Mouse (Mus musculus): Measurements from ENCODE around the gene Uhrf1.

Gene Uhrf1

GRCm38 (mm10) chr17:56275842-56276480, 27.2 kb upstream of the Uhrf1 start:
- DNase-seq (ENCODE audit: low read depth) = peak; percentile 46

DNA sequence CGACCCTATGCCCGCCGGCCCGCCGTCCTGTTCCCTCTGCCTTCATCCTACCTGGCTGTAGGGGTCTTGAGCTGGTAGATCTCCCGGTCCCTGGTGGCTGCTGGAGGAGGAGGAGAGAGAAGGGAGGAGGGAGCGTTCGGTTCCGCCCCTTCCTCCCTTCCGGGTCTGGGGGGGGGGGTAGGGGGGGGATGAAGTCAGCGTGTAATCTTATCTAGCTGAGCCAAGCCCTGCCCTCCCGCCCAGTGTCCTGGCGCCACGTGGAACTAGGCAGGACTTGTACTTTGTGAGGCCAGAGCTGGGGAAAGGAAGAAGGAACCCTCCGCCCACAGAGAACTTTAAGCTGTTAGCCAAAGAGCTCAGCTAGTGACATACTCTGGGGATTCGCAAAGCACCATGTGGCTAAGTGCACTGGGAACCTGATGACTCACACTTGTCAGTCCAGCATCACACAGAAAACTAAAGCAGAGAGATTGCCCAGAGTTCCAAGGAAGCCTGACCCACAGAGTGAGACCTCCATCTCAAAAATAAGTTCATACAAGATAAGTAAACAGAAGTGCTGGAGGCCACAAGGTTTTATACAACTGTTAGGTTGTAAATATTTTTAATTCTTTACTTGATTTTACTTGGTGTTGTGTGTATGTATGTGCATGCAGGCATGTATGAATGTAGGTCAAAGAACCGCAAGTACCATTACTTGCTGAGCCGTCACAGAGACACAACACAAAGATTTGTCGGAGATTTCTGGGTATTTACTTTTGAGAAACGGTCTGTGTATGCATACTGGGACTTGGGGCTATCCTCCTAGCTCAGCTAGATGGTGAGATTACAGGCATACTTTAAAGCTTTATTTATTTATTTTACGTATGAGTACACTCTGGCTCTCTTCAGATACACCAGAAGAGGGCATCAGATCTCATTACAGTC, 26.2 kb upstream of the Uhrf1 start, which contains the start of gene Ticam1:
Ticam1 (minus strand) TSS at position 144 of the 924 bp plus-strand sequence.
- DNase-seq (ENCODE audit: low read depth) = peak; percentile 100

DNA sequence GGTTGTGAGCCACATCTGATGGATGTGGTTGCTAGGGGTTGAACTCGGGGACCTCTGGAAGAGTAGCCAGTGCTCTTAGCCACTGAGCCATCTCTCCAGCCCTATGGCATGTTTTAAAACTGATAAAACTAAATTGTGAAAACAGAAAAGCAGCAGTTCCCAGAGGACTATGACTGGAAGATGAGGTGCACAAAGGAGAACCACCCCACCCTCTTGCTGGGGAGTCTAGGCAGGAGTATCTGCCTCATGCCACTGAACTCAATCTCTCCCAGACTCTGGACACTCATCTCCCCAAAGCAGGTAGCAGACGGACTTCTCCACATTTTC, 25.6 kb upstream of the Uhrf1 start:
- no peak for DNase-seq (ENCODE audit: low read depth)

DNA sequence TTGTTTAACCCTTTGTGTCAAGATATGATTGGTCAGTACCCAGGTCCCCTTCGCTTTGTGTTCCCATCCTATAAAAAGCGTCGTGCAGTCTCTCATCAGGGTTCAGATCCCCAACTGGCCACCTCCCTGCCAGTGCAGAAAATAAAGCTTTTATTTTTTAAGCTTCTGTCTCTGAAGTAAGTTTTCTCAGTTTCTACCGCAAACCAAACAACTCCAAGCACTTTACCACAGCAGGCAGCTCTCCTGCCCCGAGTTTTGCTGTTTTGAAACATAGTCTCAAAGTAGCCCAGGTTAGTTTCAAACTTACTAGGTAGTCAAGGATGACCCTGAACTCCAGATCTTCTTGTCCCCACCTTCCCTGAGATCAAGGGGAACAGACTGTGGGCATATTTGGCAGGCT, 24.8 kb upstream of the Uhrf1 start:
- DNase-seq (ENCODE audit: low read depth) = no peak

DNA sequence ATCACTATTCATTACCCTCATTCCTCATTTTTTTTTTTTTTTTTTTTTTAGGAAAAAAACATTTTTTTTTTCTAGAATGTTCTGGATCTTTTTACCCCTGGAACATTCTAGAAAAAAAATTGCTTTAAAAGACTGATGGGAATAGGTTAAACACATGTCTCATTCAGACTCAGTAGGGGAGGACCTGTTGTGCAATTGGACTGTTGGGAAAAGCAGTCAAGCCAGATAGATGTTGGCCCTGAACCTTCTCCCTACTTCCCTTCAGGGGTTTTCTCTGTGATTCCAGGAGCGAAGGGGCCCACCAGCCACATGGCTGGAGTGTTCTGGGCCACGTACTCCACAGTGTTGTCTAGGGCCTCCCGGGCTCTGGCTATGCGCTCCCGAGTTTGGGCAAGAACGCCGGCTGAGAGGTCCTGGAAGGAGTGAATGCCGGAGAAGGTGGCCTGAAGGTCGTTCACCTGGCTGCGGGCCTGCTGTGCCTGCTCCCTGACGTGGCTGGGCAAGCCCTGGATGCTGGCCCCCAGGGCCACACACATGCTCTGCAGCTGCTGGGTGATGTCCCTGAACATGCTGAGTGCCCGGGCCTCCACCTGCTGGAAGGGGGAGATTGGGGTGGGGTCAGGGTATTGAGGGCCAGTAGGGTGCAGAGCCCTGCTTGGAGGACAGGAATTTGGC, 23.5 kb upstream of the Uhrf1 start:
- no peak for DNase-seq (ENCODE audit: low read depth)

GRCm38 (mm10) chr17:56281193-56281592, 21.9 kb upstream of the Uhrf1 start:
- no peak for DNase-seq (ENCODE audit: low read depth)

DNA sequence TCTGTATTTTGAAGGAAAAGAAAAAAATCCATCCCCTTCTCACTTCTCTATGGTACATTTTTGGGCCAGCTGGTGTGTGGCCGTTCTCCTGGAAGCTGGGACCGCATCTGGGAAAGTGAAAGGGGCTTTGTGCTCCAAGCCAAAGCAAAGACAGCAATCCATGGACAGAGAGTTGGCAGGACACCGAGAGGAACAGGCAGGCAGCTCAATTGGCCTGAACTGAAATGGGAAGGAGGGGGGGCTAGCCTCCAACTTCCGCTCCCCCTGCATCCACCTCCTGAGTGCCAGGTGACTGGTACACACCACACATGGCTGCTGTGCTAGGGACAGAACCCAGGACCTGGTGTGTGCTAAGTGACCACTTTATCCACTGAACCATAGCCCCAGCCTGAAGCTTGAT, 20.3 kb upstream of the Uhrf1 start:
- no peak for DNase-seq (ENCODE audit: low read depth)

GRCm38 (mm10) chr17:56283316-56283715, 19.8 kb upstream of the Uhrf1 start:
- no peak for DNase-seq (ENCODE audit: low read depth)

DNA sequence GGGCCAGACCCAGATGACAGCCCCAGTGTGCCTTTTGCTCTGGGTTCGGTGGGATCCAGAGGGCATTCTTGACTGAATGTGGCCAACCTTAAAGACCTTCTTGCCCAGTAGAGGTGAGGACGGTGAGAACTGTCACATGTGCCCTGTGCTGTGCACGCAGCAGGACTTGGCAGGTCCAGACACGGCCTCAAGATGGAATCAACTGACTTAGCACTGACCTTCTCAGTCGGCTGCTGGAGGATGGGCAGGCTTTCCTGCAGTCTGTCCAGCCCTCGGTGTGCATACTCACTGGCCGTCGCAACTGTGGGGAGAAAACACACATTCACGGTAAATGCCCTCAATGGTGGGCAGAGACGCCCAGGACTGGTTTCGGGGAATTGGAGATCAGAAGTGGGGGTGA, 17.1 kb upstream of the Uhrf1 start:
- no peak for DNase-seq (ENCODE audit: low read depth)

DNA sequence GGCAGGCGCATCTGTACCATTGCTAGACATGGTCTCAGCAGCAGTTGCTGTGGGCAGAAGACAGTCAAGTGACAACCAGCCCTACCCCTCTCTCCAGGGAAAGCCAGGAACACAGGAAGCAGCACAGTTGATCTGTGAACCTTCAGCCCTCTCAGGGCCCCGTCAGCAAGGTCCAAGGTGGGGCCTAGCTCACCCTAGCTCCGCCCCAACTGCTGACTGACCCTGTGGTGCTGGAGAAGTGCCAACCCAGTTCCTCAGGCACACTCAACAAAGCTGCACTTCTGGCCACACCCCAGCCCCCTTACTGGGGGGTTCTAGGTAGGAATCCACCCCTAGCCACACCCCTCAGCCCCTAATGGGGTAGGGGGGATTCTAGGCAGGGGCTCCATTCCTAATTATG, 15.3 kb upstream of the Uhrf1 start:
- DNase-seq (ENCODE audit: low read depth) = peak; percentile 81

- peak; percentile 67 for DNase-seq (ENCODE audit: low read depth)
These were observed 14.3 kb upstream of the Uhrf1 start for GRCm38 (mm10) chr17:56288866-56289265.

- DNase-seq (ENCODE audit: low read depth) = peak; percentile 84
These were observed 13.5 kb upstream of the Uhrf1 start for GRCm38 (mm10) chr17:56289371-56290331.

GRCm38 (mm10) chr17:56290388-56291170, 12.5 kb upstream of the Uhrf1 start:
- peak; percentile 98 for DNase-seq (ENCODE audit: low read depth)

GRCm38 (mm10) chr17:56291171-56291511, 12.0 kb upstream of the Uhrf1 start:
- DNase-seq (ENCODE audit: low read depth) = peak; percentile 99

- no peak for DNase-seq (ENCODE audit: low read depth)
These were observed 11.2 kb upstream of the Uhrf1 start for GRCm38 (mm10) chr17:56291826-56292475.

DNA sequence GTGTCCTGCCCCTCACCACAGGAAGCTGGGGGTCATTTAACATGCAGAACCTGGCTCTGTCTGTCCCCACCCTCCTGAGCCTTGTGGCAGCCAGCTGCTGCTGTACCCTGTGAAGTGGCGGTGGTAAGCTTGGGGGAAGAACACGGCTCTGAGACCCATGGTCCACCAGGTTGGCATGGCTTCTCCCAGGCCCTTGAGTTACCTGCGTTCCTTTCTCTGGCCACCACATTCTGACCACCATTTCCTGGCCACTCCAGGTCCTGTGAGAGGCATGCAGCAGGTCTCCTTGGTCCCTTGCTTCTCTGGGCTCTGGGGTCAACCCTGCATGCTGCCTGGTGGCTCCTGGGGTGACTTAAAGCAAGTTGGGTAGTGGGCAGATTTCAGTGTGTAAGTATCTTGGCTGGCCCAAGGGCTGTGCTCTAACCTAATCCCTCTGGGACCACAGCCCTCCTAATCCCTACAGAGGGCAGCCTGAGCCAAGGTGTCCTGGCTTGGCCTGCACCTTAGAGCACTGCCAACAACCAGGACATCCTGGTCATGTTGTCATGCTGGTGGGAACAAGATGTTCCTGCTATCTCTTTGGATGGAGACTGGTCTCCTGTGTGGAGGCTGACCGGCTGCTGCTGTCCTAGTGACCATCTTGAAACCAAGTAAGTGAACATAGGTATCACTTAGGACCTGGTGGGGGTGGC, 10.4 kb upstream of the Uhrf1 start, which contains the start of gene Plin3:
Plin3 (minus strand) TSS at position 343 of the 692 bp plus-strand sequence.
- DNase-seq (ENCODE audit: low read depth) = no peak

DNA sequence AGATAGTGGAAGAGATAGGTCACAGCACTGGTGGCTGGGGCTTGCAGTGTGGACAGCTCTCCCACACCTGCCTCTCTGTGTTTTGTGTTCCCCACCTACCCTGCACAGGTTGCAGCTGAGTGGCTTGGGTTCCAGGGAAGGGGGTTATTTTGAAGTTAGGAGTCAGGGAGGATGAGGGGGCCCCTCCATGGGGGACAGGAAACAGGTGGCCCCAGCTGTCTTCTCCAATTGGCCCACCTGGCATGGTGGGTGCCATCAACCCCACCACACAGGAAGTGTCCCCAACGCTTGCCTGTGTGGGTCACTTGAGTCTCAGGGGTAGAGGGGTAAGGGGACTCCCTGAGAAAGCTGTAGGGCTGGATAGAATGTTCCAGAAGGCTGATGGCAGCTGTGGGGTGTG, 9.8 kb upstream of the Uhrf1 start:
- DNase-seq (ENCODE audit: low read depth) = no peak

- DNase-seq (ENCODE audit: low read depth) = no peak
These were observed 8.9 kb upstream of the Uhrf1 start for GRCm38 (mm10) chr17:56294241-56294640.

- DNase-seq (ENCODE audit: low read depth) = no peak
These were observed 6.9 kb upstream of the Uhrf1 start for GRCm38 (mm10) chr17:56296201-56296600.

DNA sequence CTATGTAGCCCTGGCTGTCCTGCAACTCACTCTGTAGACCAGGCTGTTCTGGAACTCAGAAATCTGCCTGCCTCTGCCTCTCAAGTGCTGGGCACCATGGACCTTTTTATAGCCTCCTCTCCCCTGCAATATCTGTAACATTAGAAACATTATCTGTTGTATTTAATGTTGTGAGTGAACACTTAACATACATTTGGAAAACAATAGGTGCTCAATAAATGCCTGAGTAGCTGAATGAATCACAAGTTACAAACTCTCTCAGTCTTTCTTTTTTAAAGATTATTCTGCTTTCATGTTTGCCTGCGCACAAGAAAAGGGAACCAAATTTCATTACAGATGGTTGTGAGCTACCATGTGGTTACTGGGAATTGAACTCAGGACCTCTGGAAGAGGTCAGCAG, 4.9 kb upstream of the Uhrf1 start:
- DNase-seq (ENCODE audit: low read depth) = no peak

All from 416B (cell line).